Mouse (Mus musculus): ENCODE measurements around the gene Dnase1l3. TPM values are rescaled to one million over a fixed set of nuclear protein-coding genes. Genes with fewer than 3 reads are reported as not detected.
A peak's percentile ranks its signal among the peaks of the same experiment; 100 is the strongest.

The Dnase1l3 gene
- total RNA-seq, 1 experiment from 2014 or later, result not detected

DNA sequence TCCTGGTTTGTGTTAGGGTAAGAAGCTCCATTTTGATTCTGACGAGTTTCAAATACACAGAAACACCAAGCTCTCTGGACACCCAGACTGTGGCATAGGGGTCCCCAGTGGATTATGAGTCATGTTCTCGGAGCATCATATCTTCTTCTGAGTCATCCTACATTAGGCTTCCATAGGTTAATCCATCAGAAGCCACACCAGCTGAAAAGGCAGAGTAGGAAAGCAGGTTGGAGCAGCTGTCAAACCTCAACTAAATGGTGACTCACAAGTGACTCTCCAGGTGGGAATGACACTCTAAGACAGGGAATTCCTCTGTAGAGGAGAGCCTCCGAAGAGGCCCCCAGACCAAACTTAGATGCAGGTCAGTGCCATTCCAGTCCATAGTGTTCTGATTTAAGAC, 4.7 kb upstream of the Dnase1l3 start:
- ATAC-seq (replicated peaks in 1 of 2; ENCODE audit: insufficient read depth in 1 of 2, low FRiP score in 2 of 2, low TSS enrichment in 1 of 2, low read depth in 1 of 2, poor library complexity in 2 of 2, severe bottlenecking in 2 of 2), result no peak

- peak; percentile 90 to 94 for ATAC-seq (replicated peaks in 1 of 2; ENCODE audit: insufficient read depth in 1 of 2, low FRiP score in 2 of 2, low TSS enrichment in 1 of 2, low read depth in 1 of 2, poor library complexity in 2 of 2, severe bottlenecking in 2 of 2)
These were observed 2.9 kb upstream of the Dnase1l3 start for GRCm38 (mm10) chr14:7997255-7997696.

DNA sequence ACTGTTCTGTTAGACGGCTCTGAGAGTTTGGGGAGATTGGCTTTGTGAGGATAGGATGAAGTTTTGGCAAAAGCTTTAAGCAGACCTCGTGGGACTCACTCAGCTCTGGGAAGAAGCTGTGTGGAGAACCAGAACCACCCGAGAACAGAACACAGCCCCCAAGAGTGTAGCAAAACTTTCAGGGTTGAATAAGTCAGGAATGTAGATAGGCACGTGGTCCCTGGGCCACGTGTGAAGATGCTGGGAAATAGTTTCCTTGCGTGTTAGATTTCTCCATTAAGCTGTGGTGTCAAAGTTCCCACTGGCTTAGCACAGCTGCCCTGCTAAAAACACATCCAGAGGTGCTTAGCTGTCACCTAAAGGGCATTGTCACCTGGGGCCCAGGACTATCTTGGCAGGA, 2.2 kb downstream of the Dnase1l3 start:
- no peak for ATAC-seq (replicated peaks in 1 of 2; ENCODE audit: insufficient read depth in 1 of 2, low FRiP score in 2 of 2, low TSS enrichment in 1 of 2, low read depth in 1 of 2, poor library complexity in 2 of 2, severe bottlenecking in 2 of 2)

- ATAC-seq (replicated peaks in 1 of 2; ENCODE audit: insufficient read depth in 1 of 2, low FRiP score in 2 of 2, low TSS enrichment in 1 of 2, low read depth in 1 of 2, poor library complexity in 2 of 2, severe bottlenecking in 2 of 2), result peak in 1 of 2 experiments; percentile 19; a peak in 1 of 4 replicates
These were observed 3.1 kb downstream of the Dnase1l3 start for GRCm38 (mm10) chr14:7991108-7991776.

- ATAC-seq (replicated peaks in 1 of 2; ENCODE audit: insufficient read depth in 1 of 2, low FRiP score in 2 of 2, low TSS enrichment in 1 of 2, low read depth in 1 of 2, poor library complexity in 2 of 2, severe bottlenecking in 2 of 2), result no peak
These were observed 4.4 kb downstream of the Dnase1l3 start for GRCm38 (mm10) chr14:7989961-7990360.

DNA sequence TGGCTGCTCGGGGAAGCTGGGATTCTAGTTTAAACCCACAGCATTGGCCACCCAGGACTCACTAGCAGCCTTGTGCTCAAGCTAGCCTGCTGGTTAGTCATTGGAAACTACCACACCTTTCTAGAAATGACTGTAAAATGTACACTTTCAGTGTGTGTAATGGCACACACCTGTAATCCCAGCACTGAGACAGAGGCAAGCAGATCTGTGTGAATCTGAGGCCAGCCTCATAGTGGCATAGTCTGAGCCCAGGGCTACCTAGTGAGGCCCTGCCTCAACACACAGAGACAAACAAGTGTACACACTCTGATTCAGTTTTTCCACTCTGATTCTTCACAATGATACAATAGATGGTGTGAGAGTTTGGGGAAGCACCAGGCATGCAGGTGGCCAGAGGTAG, 5.0 kb downstream of the Dnase1l3 start:
- ATAC-seq (replicated peaks in 1 of 2; ENCODE audit: insufficient read depth in 1 of 2, low FRiP score in 2 of 2, low TSS enrichment in 1 of 2, low read depth in 1 of 2, poor library complexity in 2 of 2, severe bottlenecking in 2 of 2), result no peak

- ATAC-seq (replicated peaks in 1 of 2; ENCODE audit: insufficient read depth in 1 of 2, low FRiP score in 2 of 2, low TSS enrichment in 1 of 2, low read depth in 1 of 2, poor library complexity in 2 of 2, severe bottlenecking in 2 of 2), result peak; percentile 22 to 46; a peak in 1 of 4 replicates
These were observed 7.5 kb downstream of the Dnase1l3 start for GRCm38 (mm10) chr14:7986913-7987312.

GRCm38 (mm10) chr14:7981226-7981625, 13.1 kb downstream of the Dnase1l3 start:
- no peak for ATAC-seq (replicated peaks in 1 of 2; ENCODE audit: insufficient read depth in 1 of 2, low FRiP score in 2 of 2, low TSS enrichment in 1 of 2, low read depth in 1 of 2, poor library complexity in 2 of 2, severe bottlenecking in 2 of 2)

DNA sequence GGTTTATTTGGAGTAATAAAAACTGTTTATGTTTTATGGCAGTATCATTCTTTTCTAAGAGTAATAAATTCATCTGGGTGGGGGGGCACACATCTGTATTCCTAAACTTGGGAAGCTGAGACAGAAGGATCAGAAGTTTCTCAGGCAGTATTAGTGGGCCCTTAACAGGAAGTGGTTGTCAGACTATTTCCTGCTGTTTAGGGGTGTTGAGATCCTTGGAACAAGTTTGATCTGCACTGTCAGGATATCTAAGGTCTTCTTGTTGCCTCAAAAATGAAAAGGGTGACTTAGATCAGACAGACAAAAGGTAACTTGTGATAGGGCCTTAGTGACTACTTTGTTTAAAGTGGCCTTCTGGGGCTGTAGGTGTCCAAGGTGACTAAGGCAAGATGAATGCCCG, 16.2 kb downstream of the Dnase1l3 start:
- ATAC-seq (replicated peaks in 1 of 2; ENCODE audit: insufficient read depth in 1 of 2, low FRiP score in 2 of 2, low TSS enrichment in 1 of 2, low read depth in 1 of 2, poor library complexity in 2 of 2, severe bottlenecking in 2 of 2), result 0 out of 4 replicates have a peak, but pooled peaks of 1 of the 2 experiments have one; percentile 53

DNA sequence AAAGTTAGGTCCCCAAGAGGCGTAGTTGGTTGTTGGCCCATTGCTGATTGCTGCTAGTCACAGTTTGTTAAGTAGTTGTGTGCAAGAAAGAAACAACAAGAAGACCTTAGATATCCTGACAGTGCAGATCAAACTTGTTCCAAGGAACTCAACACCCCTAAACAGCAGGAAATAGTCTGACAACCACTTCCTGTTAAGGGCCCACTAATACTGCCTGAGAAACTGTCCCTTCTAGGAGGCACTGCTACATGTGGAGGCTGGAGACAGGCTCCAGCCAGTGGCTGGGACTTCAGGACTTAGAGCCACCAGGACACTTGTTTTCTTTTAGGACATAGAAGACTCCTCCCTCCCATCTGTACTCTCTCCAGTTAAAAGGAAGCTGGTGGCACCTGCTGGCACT, 16.9 kb downstream of the Dnase1l3 start:
- peak; percentile 55 to 58; a peak in 3 of 4 replicates for ATAC-seq (replicated peaks in 1 of 2; ENCODE audit: insufficient read depth in 1 of 2, low FRiP score in 2 of 2, low TSS enrichment in 1 of 2, low read depth in 1 of 2, poor library complexity in 2 of 2, severe bottlenecking in 2 of 2)

- ATAC-seq (replicated peaks in 1 of 2; ENCODE audit: insufficient read depth in 1 of 2, low FRiP score in 2 of 2, low TSS enrichment in 1 of 2, low read depth in 1 of 2, poor library complexity in 2 of 2, severe bottlenecking in 2 of 2), result no peak
These were observed 19.2 kb downstream of the Dnase1l3 start for GRCm38 (mm10) chr14:7975177-7975576.

DNA sequence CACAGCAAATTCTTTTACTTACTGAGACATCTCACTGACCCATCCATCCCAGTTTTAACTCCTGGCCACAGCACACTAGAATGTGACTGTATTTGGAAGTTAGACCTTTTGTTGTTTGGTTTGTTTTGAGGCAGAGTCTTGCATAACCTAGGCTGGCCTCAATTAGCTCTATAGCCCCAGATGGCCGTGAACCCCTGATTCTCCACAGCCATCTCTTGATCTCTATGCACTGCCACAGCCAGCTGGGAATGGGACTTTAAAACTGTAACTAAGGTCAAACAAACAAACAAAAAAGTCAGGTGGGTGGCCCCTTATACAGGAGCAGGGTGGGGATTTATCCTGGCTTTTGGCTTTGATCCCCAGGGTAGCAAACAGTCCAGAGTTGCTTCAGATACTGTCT, 19.7 kb downstream of the Dnase1l3 start:
- ATAC-seq (replicated peaks in 1 of 2; ENCODE audit: insufficient read depth in 1 of 2, low FRiP score in 2 of 2, low TSS enrichment in 1 of 2, low read depth in 1 of 2, poor library complexity in 2 of 2, severe bottlenecking in 2 of 2), result no peak

DNA sequence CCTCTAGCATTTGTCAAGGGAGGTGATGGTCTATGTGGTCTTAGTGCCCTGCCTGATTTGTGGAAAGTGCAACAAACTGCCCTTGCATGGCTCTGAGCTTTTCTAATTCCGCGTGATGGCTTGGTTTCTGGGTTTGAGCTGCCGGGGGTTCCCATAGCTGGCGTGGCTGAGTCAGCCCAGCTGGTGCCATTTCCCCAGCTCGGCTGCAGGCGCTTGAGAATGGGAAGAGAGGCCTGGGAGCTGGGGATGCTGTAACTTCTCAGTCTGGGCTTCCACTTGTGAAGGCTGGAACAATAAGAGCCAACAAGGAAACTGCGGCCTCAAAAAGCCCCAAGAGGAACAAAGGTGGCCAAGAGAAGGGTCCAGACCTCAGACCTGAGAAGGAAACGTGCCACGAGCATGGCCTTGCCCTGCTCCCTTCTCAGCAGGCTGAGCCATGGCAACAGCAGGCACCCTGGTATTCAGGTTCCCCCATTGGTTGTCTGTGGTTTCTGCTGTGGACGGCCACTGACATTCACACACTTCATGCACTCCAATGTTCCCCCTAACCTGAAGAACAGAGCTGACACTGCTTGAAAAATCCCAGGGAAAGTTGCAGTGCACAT, 22.4 kb downstream of the Dnase1l3 start:
- ATAC-seq (replicated peaks in 1 of 2; ENCODE audit: insufficient read depth in 1 of 2, low FRiP score in 2 of 2, low TSS enrichment in 1 of 2, low read depth in 1 of 2, poor library complexity in 2 of 2, severe bottlenecking in 2 of 2), result peak; percentile 84 to 86

GRCm38 (mm10) chr14:7964219-7964889, 30.0 kb downstream of the Dnase1l3 start:
- peak; percentile 80 to 86 for ATAC-seq (replicated peaks in 1 of 2; ENCODE audit: insufficient read depth in 1 of 2, low FRiP score in 2 of 2, low TSS enrichment in 1 of 2, low read depth in 1 of 2, poor library complexity in 2 of 2, severe bottlenecking in 2 of 2)

DNA sequence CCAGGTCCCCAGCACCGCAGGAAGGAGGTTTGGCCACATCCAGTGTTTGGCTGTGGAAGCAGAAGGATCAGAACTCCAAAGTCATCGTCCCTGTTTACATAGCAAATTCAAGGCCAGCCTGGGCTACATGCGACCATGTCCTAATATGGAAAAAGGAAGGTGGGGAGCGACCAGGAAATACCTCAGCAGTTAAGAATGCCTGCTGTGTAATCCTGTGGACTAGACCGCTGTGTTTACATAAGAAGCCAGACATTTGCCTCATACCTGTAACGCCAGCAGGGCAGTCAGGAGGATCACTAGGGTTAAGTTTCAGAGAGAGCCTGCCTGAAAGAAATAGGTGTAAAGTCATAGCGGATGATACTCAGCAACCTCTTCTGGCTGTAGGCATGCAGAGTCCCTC, 31.2 kb downstream of the Dnase1l3 start:
- ATAC-seq (replicated peaks in 1 of 2; ENCODE audit: insufficient read depth in 1 of 2, low FRiP score in 2 of 2, low TSS enrichment in 1 of 2, low read depth in 1 of 2, poor library complexity in 2 of 2, severe bottlenecking in 2 of 2), result no peak

GRCm38 (mm10) chr14:7962626-7963025, 31.7 kb downstream of the Dnase1l3 start:
- no peak for ATAC-seq (replicated peaks in 1 of 2; ENCODE audit: insufficient read depth in 1 of 2, low FRiP score in 2 of 2, low TSS enrichment in 1 of 2, low read depth in 1 of 2, poor library complexity in 2 of 2, severe bottlenecking in 2 of 2)

DNA sequence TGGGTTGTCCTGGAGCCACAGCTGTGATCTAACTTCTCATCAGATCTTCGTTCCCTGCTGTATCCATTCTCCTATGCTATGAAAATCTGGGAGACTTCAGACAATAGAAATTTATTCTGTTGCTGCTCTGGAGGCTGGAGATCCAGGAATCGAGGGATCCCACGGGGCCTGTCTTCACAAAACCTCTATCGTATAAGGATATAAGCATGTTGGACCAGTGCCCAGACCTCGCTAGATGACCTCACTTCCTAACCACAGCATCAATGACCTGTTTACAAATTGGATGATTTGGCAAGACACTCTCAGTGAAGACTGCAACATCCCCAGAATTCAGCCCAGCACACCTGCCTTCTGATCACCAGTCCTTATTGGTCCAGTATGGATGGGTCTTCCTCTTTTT, 32.7 kb downstream of the Dnase1l3 start:
- no peak for ATAC-seq (replicated peaks in 1 of 2; ENCODE audit: insufficient read depth in 1 of 2, low FRiP score in 2 of 2, low TSS enrichment in 1 of 2, low read depth in 1 of 2, poor library complexity in 2 of 2, severe bottlenecking in 2 of 2)

DNA sequence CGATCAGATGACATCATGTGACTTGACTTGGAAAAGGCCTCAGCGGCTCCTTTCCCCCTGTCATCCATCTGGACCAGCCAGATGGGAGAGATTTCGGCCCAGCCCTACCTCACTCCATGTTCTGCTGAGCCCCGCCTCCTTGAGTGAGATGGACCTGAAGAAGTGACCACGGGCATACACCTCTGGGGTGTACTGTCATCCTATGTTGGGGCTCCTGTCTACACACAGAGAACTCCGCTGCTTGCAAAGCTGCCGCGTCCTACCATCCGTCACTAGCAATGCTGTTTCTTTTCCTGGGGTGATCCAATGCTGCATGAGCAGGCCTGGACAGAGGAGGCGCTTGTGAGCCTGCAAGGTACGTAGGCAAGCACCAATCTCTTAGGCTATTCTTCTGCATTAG, 33.8 kb downstream of the Dnase1l3 start:
- peak; percentile 44 to 48; a peak in 2 of 4 replicates for ATAC-seq (replicated peaks in 1 of 2; ENCODE audit: insufficient read depth in 1 of 2, low FRiP score in 2 of 2, low TSS enrichment in 1 of 2, low read depth in 1 of 2, poor library complexity in 2 of 2, severe bottlenecking in 2 of 2)
